Mouse (Mus musculus) myocyte (in vitro differentiated cells): ENCODE measurements around the gene Phlpp2.

Experiments used
- MAX ChIP-seq: IDR thresholded peaks from one replicate; pipeline ENCODE4 v1.6.1; 2011; ENCODE audit warnings: low read depth, mild to moderate bottlenecking, control low read depth
- POLR2A ChIP-seq: IDR thresholded peaks from one replicate; pipeline ENCODE4 v1.6.1; 2011; ENCODE audit warnings: low read depth, mild to moderate bottlenecking, control low read depth, moderate library complexity; ENCODE audit not compliant: insufficient read length
- REST ChIP-seq: IDR thresholded peaks from one replicate; pipeline ENCODE4 v1.6.1; 2011; ENCODE audit warnings: mild to moderate bottlenecking, control low read depth, moderate library complexity; ENCODE audit not compliant: insufficient read depth, insufficient read length
- USF1 ChIP-seq: IDR thresholded peaks from one replicate; pipeline ENCODE4 v1.6.1; 2011; ENCODE audit warnings: low read depth, mild to moderate bottlenecking, control low read depth, moderate library complexity

- TF ChIP-seq POLR2A, result no peak
- TF ChIP-seq MAX, result no peak
- TF ChIP-seq USF1, result no peak
- TF ChIP-seq REST, result no peak
These were observed 12.9 kb upstream of the Phlpp2 start for GRCm38 (mm10) chr8:109855451-109855850.
